Mouse (Mus musculus): ENCODE data around the gene Mpo.

GRCm38 (mm10) chr11:87805448-87805847 lies 12.1 kb downstream of the Mpo start:
- TF ChIP-seq CTCF (IDR thresholded peaks at IDR 0.05; ENCODE audit: low read depth, low read length) (peak; percentile 33), POLR2A (IDR thresholded peaks at IDR 0.05; ENCODE audit: insufficient read depth, low read length) (no peak)

All from ES-Bruce4 (cell line).